Mouse (Mus musculus): Measurements from ENCODE around the gene Phospho2.

GRCm38 (mm10) chr2:69821711-69822110 is 32.3 kb downstream of the Phospho2 start, which contains the start of gene Klhl23:
- TF ChIP-seq GATA1 (IDR thresholded peaks at IDR 0.05; ENCODE audit: borderline replicate concordance, low read length) (no peak), FLI1 (IDR thresholded peaks at IDR 0.05; ENCODE audit: low read length) (no peak)
